9 mouse cellular contexts compared by ENCODE assay signal in the genomic region with DNA sequence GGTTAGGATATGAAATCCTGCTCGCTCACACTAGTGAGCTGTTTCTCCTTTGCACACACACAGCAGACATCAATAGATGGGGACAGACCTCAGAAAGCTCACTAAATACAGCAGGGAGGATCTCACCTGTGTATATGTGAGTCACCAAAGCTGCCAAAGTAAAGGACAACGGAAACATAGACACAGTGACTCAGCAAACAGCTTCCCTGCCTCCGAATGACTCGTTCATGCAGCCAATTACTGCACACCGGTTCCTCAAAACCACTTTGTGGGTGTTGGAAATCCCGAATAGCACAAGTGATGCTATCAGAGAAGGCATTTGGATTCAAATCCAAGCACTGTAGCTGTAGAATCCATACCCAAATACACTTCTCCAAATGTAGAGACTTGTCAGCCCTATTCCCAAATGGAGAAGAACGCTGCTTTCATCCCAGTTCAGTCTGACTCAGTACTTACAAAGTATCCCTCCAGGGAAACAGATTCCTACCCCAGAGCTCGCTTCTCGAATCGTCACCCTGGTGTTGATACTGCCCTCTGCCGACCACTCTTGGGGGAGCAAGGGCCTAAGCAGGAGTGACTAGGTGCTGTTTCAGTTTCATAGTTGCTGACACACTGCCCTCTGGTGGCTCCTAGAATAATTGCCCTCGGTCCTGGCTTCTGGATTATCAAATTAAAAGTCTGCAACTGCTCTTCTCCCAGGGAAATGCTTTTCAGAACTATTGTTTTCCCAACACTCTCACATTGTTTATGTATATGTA.
DNase-seq lines count a peak whose midpoint lies in the region; ATAC-seq and TF ChIP-seq lines count a peak whose summit lies in the region.
"Had no signal": no experiment of that assay in that cellular context is flagged by ENCODE, and none has a peak within 500 bp of the region (broad histone marks: within the 10 kb centered on the region; RNA-seq: fewer than 3 reads in every experiment).

No protein-coding gene starts in this region.

- H3K27ac ChIP-seq in embryonic facial prominence, embryonic 15.5 days (replicated peaks) = no peak overlapping the region
- H3K27ac ChIP-seq in heart, embryonic 10.5 days = no peak overlapping the region
- no peak overlapping the region for H3K27ac ChIP-seq in kidney, embryonic 15.5 days
- H3K27ac ChIP-seq in liver, adult 2 months (replicated peaks; ENCODE audit: insufficient read depth, low read depth, low read length) = no peak overlapping the region
- no peak overlapping the region for H3K27ac ChIP-seq in neural tube, embryonic 13.5 days (replicated peaks)

- H3K9ac ChIP-seq in embryonic facial prominence, embryonic 15.5 days = no peak overlapping the region
- H3K9ac ChIP-seq in kidney, embryonic 15.5 days = no peak overlapping the region
- H3K9ac ChIP-seq in liver, adult 2 months (ENCODE audit: low read depth, low read length) = no peak overlapping the region
- no peak overlapping the region for H3K9ac ChIP-seq in neural tube, embryonic 13.5 days

- WGBS in embryonic facial prominence, embryonic 15.5 days = 40% methylated on average over 12 of the region's 12 CpGs
- WGBS in heart, embryonic 10.5 days = 37% methylated on average over 12 of the region's 12 CpGs
- 43% methylated on average over 12 of the region's 12 CpGs for WGBS in kidney, embryonic 15.5 days
- 29% methylated on average over 12 of the region's 12 CpGs for WGBS in liver, adult 2 months
- WGBS in neural tube, embryonic 13.5 days = 45% methylated on average over 12 of the region's 12 CpGs

- H3K4me2 ChIP-seq in embryonic facial prominence, embryonic 15.5 days (replicated peaks) = no peak overlapping the region
- no peak overlapping the region for H3K4me2 ChIP-seq in kidney, embryonic 15.5 days
- H3K4me2 ChIP-seq in neural tube, embryonic 13.5 days = no peak overlapping the region

- H3K27me3 ChIP-seq in embryonic facial prominence, embryonic 15.5 days = no peaks in the 10 kb centered on the region
- no peaks in the 10 kb centered on the region for H3K27me3 ChIP-seq in heart, embryonic 10.5 days (ENCODE audit: insufficient read depth, poor library complexity, severe bottlenecking)
- no peaks in the 10 kb centered on the region for H3K27me3 ChIP-seq in kidney, embryonic 15.5 days
- H3K27me3 ChIP-seq in liver, adult 2 months (ENCODE audit: control insufficient read depth, insufficient read depth, low read length) = 0 out of 2 replicates have a peak, but pooled peaks cover 2% of the 10 kb centered on the region
- no peaks in the 10 kb centered on the region for H3K27me3 ChIP-seq in neural tube, embryonic 13.5 days

- H3K79me2 ChIP-seq in liver, adult 2 months (ENCODE audit: control insufficient read depth, insufficient read depth, low read length) = no peaks in the 10 kb centered on the region

- H3K4me3 ChIP-seq in embryonic facial prominence, embryonic 15.5 days (replicated peaks) = no peak overlapping the region
- H3K4me3 ChIP-seq in heart, embryonic 10.5 days = no peak overlapping the region
- no peak overlapping the region for H3K4me3 ChIP-seq in kidney, embryonic 15.5 days (replicated peaks)
- no peak overlapping the region for H3K4me3 ChIP-seq in liver, adult 2 months (ENCODE audit: insufficient read depth, low read depth, low read length)
- H3K4me3 ChIP-seq in neural tube, embryonic 13.5 days = no peak overlapping the region
- H3K4me3 ChIP-seq: erythroblast, embryonic 14.5 days had no signal

- H3K36me3 ChIP-seq in embryonic facial prominence, embryonic 15.5 days = no peaks in the 10 kb centered on the region
- H3K36me3 ChIP-seq in heart, embryonic 10.5 days = no peaks in the 10 kb centered on the region
- no peaks in the 10 kb centered on the region for H3K36me3 ChIP-seq in kidney, embryonic 15.5 days
- H3K36me3 ChIP-seq in liver, adult 2 months (ENCODE audit: control insufficient read depth, insufficient read depth, low read length) = no peaks in the 10 kb centered on the region
- no peaks in the 10 kb centered on the region for H3K36me3 ChIP-seq in neural tube, embryonic 13.5 days

- no peak for TF ChIP-seq POLR2A in liver, adult 2 months (IDR thresholded peaks at IDR 0.05; ENCODE audit: extremely low read depth, insufficient read depth, low read length)

- ATAC-seq in embryonic facial prominence, embryonic 15.5 days (ENCODE audit: insufficient number of reproducible peaks, low FRiP score, low TSS enrichment, low read depth) = 0 out of 2 replicates have a peak, but pooled peaks have one; percentile 43
- peak; percentile 73; the same call in 1 of the 2 replicates for ATAC-seq in kidney, embryonic 15.5 days (replicated peaks; ENCODE audit: low FRiP score)
- peak; percentile 47; the same call in 1 of the 2 replicates for ATAC-seq in neural tube, embryonic 13.5 days (ENCODE audit: low read depth)

- peak; percentile 85 for DNase-seq in CD4-positive helper T cell, adult 2 months (ENCODE audit: low read depth, low spot score)
- peak; percentile 93 to 95 for DNase-seq in adrenal gland, postnatal 36 days
- DNase-seq in heart, embryonic 10.5 days (ENCODE audit: low spot score) = peak; percentile 93
- DNase-seq in liver, adult 2 months (ENCODE audit: extremely low read depth, low read depth, low spot score) = peak; percentile 74
- peak; percentile 90 for DNase-seq in telencephalon, adult 2 months (ENCODE audit: low read depth, low spot score)

- TF ChIP-seq CTCF in liver, adult 2 months (IDR thresholded peaks at IDR 0.05; ENCODE audit: low read depth, low read length) = peak; percentile 99

- no peaks in the 10 kb centered on the region for H3K4me1 ChIP-seq in embryonic facial prominence, embryonic 15.5 days
- no peaks in the 10 kb centered on the region for H3K4me1 ChIP-seq in heart, embryonic 10.5 days
- no peaks in the 10 kb centered on the region for H3K4me1 ChIP-seq in kidney, embryonic 15.5 days
- H3K4me1 ChIP-seq in liver, adult 2 months (ENCODE audit: control insufficient read depth, insufficient read depth, low read length) = no peaks in the 10 kb centered on the region
- no peaks in the 10 kb centered on the region; the same call in 1 of the 2 replicates for H3K4me1 ChIP-seq in neural tube, embryonic 13.5 days (replicated peaks)

- no peaks in the 10 kb centered on the region for H3K9me3 ChIP-seq in embryonic facial prominence, embryonic 15.5 days (replicated peaks)
- H3K9me3 ChIP-seq in heart, embryonic 10.5 days = no peaks in the 10 kb centered on the region
- H3K9me3 ChIP-seq in kidney, embryonic 15.5 days (replicated peaks) = no peaks in the 10 kb centered on the region
- H3K9me3 ChIP-seq in neural tube, embryonic 13.5 days = no peaks in the 10 kb centered on the region; the same call in 1 of the 2 replicates
